Mouse (Mus musculus): ENCODE measurements around the gene Smad9. TPM values are rescaled to one million over a fixed set of nuclear protein-coding genes. Genes with fewer than 3 reads are reported as not detected.

The Smad9 gene
- polyA plus RNA-seq, 2 experiments: 0.07 TPM; not detected in 1

DNA sequence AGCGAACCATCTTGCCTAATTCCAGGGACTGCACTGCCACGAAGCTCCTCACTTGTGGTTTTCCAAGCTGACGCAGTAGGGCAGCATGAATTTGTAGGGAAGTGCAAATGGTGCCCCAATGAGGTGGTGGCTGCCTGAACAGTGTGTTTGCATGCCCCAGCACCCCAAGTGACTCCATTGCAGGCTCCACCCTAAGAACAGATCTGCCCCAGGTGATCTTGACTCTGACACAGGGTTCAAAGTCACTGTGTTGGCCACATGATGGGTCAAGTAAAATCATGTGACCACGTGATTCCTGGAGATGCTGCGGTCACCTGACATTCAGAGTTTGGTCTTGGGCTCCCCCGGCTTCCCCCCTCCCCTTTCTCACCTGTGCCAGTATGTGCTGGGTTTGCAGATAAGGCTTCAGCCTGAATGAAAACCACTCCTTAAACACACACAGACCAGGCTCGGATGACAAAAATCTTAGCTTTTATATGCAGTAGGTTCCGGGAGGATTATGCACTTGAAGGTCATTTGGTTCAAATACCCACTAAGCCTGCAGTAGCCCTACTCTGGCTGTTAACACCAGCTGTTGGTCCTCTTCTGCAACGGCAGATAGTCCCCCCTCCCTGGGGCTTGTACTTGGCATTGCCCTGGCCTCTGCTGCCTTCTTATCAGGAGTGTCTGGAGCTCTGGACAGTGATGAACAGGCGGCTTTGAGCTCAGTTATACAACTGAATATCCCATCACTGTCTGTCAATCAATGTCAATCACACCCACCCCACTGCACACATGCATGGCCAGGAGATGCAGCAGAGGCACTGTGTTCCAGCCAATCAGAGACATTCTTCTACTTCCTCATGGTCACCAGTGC lies 36.7 kb downstream of the Smad9 start:
- no peak overlapping the region for H3K9ac ChIP-seq (replicated peaks)
- no peak for TF ChIP-seq CTCF (IDR thresholded peaks at IDR 0.05; ENCODE audit: low read depth)
- no peak for TF ChIP-seq EP300 (IDR thresholded peaks at IDR 0.05; ENCODE audit: low read depth)
- ATAC-seq (ENCODE audit: insufficient read depth) (no peak), DNase-seq (ENCODE audit: low read depth in 3 of 3, low spot score in 3 of 3) (no peak)
- H3K4me3 ChIP-seq (ENCODE audit: insufficient read depth in 1 of 2, low read depth in 2 of 2, low read length in 2 of 2): no peak overlapping the region
- no peaks in the 10 kb centered on the region for H3K27me3 ChIP-seq (ENCODE audit: control insufficient read depth, insufficient read depth, low read length)
- H3K36me3 ChIP-seq (replicated peaks; ENCODE audit: control insufficient read depth, insufficient read depth, low read depth): no peaks in the 10 kb centered on the region
- H3K9me3 ChIP-seq (ENCODE audit: control insufficient read depth, low read length): peaks cover 3% of the 10 kb centered on the region
- H3K27ac ChIP-seq: no peak overlapping the region
- no peak overlapping the region for H3K4me2 ChIP-seq (ENCODE audit: low read depth)
- WGBS (ENCODE audit: insufficient replicate concordance): 52% methylated on average over 10 of the region's 10 CpGs
- no peaks in the 10 kb centered on the region for H3K4me1 ChIP-seq (replicated peaks; ENCODE audit: control insufficient read depth in 2 of 2, insufficient read depth in 2 of 2, low read length in 1 of 2)

DNA sequence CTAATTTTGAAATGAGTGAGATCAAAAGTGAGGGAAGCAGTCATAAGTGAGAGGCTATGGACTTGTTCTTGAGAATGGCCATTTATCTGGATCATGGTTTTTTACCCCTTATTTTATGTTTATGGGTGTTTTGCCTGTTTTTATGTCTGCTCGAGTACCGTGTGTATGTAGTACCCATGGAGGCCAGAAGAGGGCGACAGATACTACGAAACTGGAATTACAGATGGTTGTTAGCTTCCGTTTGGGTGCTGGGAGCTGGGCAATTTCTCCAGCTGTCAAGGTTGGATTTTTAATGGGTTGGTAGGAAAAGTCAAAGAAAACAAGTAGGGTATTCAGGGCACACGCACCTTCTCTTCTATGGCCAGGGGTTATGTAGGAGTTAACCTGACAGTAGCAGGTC lies 38.4 kb downstream of the Smad9 start:
- DNase-seq (ENCODE audit: low read depth in 3 of 3, low spot score in 3 of 3) (no peak), ATAC-seq (ENCODE audit: insufficient read depth) (no peak)
- H3K9me3 ChIP-seq (ENCODE audit: control insufficient read depth, low read length): peaks cover 3% of the 10 kb centered on the region
- TF ChIP-seq EP300 (IDR thresholded peaks at IDR 0.05; ENCODE audit: low read depth) (no peak), CTCF (IDR thresholded peaks at IDR 0.05; ENCODE audit: low read depth) (peak; percentile 66)
- H3K4me2 ChIP-seq (ENCODE audit: low read depth): no peak overlapping the region
- H3K4me3 ChIP-seq (ENCODE audit: insufficient read depth in 1 of 2, low read depth in 2 of 2, low read length in 2 of 2): no peak overlapping the region
- H3K27ac ChIP-seq: no peak overlapping the region
- H3K4me1 ChIP-seq (replicated peaks; ENCODE audit: control insufficient read depth in 2 of 2, insufficient read depth in 2 of 2, low read length in 1 of 2): no peaks in the 10 kb centered on the region
- no peaks in the 10 kb centered on the region for H3K27me3 ChIP-seq (ENCODE audit: control insufficient read depth, insufficient read depth, low read length)
- H3K36me3 ChIP-seq (replicated peaks; ENCODE audit: control insufficient read depth, insufficient read depth, low read depth): no peaks in the 10 kb centered on the region
- H3K9ac ChIP-seq (replicated peaks): no peak overlapping the region
- 74% methylated on average over 6 of the region's 6 CpGs for WGBS (ENCODE audit: insufficient replicate concordance)

- ATAC-seq (ENCODE audit: insufficient read depth): no peak
- Histone ChIP-seq H3K27me3 (ENCODE audit: control insufficient read depth, insufficient read depth, low read length) (no peaks in the 10 kb centered on the region), H3K36me3 (replicated peaks; ENCODE audit: control insufficient read depth, insufficient read depth, low read depth) (no peaks in the 10 kb centered on the region), H3K4me3 (ENCODE audit: insufficient read depth in 1 of 2, low read depth in 2 of 2, low read length in 2 of 2) (no peak overlapping the region), H3K4me1 (replicated peaks; ENCODE audit: control insufficient read depth in 2 of 2, insufficient read depth in 2 of 2, low read length in 1 of 2) (no peaks in the 10 kb centered on the region), H3K4me2 (ENCODE audit: low read depth) (no peak overlapping the region), H3K9ac (replicated peaks) (no peak overlapping the region), H3K9me3 (ENCODE audit: control insufficient read depth, low read length) (peaks cover 3% of the 10 kb centered on the region), H3K27ac (no peak overlapping the region)
- no peak for TF ChIP-seq EP300 (IDR thresholded peaks at IDR 0.05; ENCODE audit: low read depth)
- peak; percentile 55 for TF ChIP-seq CTCF (IDR thresholded peaks at IDR 0.05; ENCODE audit: low read depth)
- 72% methylated on average over 5 of the region's 5 CpGs for WGBS (ENCODE audit: insufficient replicate concordance)
- no peak for DNase-seq (ENCODE audit: low read depth in 3 of 3, low spot score in 3 of 3)
These were observed 40.0 kb downstream of the Smad9 start for GRCm38 (mm10) chr3:54795379-54795778.

DNA sequence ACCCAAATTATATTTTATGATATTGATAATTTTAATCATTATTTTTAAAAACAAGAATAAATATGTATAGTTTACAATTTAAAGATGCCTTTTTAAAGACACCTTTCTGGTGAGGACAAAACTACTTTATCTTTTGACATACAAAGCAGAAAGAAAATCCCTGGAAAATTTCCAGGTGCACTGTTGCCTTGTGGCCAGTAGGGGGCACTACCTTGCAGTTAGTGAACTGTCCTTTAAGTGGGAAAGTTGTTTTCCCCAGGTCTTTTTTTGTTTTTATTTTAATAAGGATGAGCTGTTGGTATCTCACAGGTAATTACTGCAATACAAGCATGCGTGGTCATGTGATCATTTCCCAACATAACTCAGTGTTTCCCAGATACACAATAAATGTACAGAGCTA lies 40.4 kb downstream of the Smad9 start:
- Histone ChIP-seq H3K27ac (no peak overlapping the region), H3K4me3 (ENCODE audit: insufficient read depth in 1 of 2, low read depth in 2 of 2, low read length in 2 of 2) (no peak overlapping the region), H3K27me3 (ENCODE audit: control insufficient read depth, insufficient read depth, low read length) (no peaks in the 10 kb centered on the region), H3K4me2 (ENCODE audit: low read depth) (no peak overlapping the region), H3K9ac (replicated peaks) (no peak overlapping the region), H3K36me3 (replicated peaks; ENCODE audit: control insufficient read depth, insufficient read depth, low read depth) (no peaks in the 10 kb centered on the region), H3K4me1 (replicated peaks; ENCODE audit: control insufficient read depth in 2 of 2, insufficient read depth in 2 of 2, low read length in 1 of 2) (no peaks in the 10 kb centered on the region), H3K9me3 (ENCODE audit: control insufficient read depth, low read length) (peaks cover 3% of the 10 kb centered on the region)
- TF ChIP-seq CTCF (IDR thresholded peaks at IDR 0.05; ENCODE audit: low read depth): peak; percentile 36; the same call in 1 of the 2 replicates
- TF ChIP-seq EP300 (IDR thresholded peaks at IDR 0.05; ENCODE audit: low read depth): no peak
- WGBS (ENCODE audit: insufficient replicate concordance): 81% methylated on average over 1 of the region's 1 CpGs
- no peak for DNase-seq (ENCODE audit: low read depth in 3 of 3, low spot score in 3 of 3)
- no peak for ATAC-seq (ENCODE audit: insufficient read depth)

GRCm38 (mm10) chr3:54797211-54797610 lies 41.8 kb downstream of the Smad9 start:
- WGBS (ENCODE audit: insufficient replicate concordance): 26% methylated on average over 16 of the region's 16 CpGs
- Histone ChIP-seq H3K9ac (replicated peaks) (no peak overlapping the region), H3K4me1 (replicated peaks; ENCODE audit: control insufficient read depth in 2 of 2, insufficient read depth in 2 of 2, low read length in 1 of 2) (no peaks in the 10 kb centered on the region), H3K4me2 (ENCODE audit: low read depth) (no peak overlapping the region), H3K27me3 (ENCODE audit: control insufficient read depth, insufficient read depth, low read length) (no peaks in the 10 kb centered on the region), H3K9me3 (ENCODE audit: control insufficient read depth, low read length) (peaks cover 3% of the 10 kb centered on the region), H3K27ac (no peak overlapping the region), H3K36me3 (replicated peaks; ENCODE audit: control insufficient read depth, insufficient read depth, low read depth) (no peaks in the 10 kb centered on the region), H3K4me3 (ENCODE audit: insufficient read depth in 1 of 2, low read depth in 2 of 2, low read length in 2 of 2) (no peak overlapping the region)
- TF ChIP-seq CTCF (IDR thresholded peaks at IDR 0.05; ENCODE audit: low read depth) (peak; percentile 72), EP300 (IDR thresholded peaks at IDR 0.05; ENCODE audit: low read depth) (no peak)
- DNase-seq (ENCODE audit: low read depth in 3 of 3, low spot score in 3 of 3) (no peak), ATAC-seq (ENCODE audit: insufficient read depth) (0 out of 2 replicates have a peak, but pooled peaks have one; percentile 28)

All from liver, embryonic 14.5 days (tissue).